Mouse (Mus musculus) intestine, embryonic 15.5 days (tissue): ENCODE results near the gene Vmn2r124. TPM values are rescaled to one million over a fixed set of nuclear protein-coding genes. Genes with fewer than 3 reads are reported as not detected.
"Not testable (repeated sequence)": the region's sequence is repeated elsewhere in the genome, so short reads cannot be mapped to it uniquely, and the experiment has no call there.

Experiments used
- ATAC-seq: fragments of 200-750 bp; cut with Nextera tagmentation; 2 replicates; pipeline ENCODE4 v1.8.0; 2017; ENCODE audit warnings: moderate TSS enrichment, moderate library complexity
- H3K27ac ChIP-seq: fragments of 300-500 bp; sonication (generic); 2 replicates; pipeline ENCODE4 v1.5.1; 2015; ENCODE audit warnings: mild to moderate bottlenecking, inconsistent platforms
- H3K27me3 ChIP-seq: fragments of 300-500 bp; sonication (generic); replicated peaks from 2 replicates; pipeline ENCODE4 v1.6.1; 2015; ENCODE audit warnings: inconsistent platforms
- H3K36me3 ChIP-seq: fragments of 300-500 bp; sonication (generic); 2 replicates; pipeline ENCODE4 v1.6.1; 2015; ENCODE audit warnings: inconsistent platforms
- H3K4me1 ChIP-seq: fragments of 300-500 bp; sonication (generic); replicated peaks from 2 replicates; pipeline ENCODE4 v1.6.1; 2015; ENCODE audit warnings: inconsistent platforms
- H3K4me2 ChIP-seq: fragments of 300-500 bp; sonication (generic); replicated peaks from 2 replicates; pipeline ENCODE4 v1.6.1; 2015; ENCODE audit warnings: mild to moderate bottlenecking, inconsistent platforms
- H3K4me3 ChIP-seq: fragments of 300-500 bp; sonication (generic); replicated peaks from 2 replicates; pipeline ENCODE4 v1.5.1; 2015; ENCODE audit warnings: inconsistent platforms
- H3K9ac ChIP-seq: fragments of 300-500 bp; sonication (generic); 2 replicates; pipeline ENCODE4 v1.6.1; 2015; ENCODE audit warnings: inconsistent platforms
- H3K9me3 ChIP-seq: fragments of 300-500 bp; sonication (generic); 2 replicates; pipeline ENCODE4 v1.6.1; 2016; ENCODE audit warnings: inconsistent platforms
- WGBS: fragments of 180-500 bp; shearing (Covaris S2); methylation state at CpG from one replicate; pipeline ENCODE4 v1.1.7; 2015; 5-methylcytosine and 5-hydroxymethylcytosine counted together
- polyA plus RNA-seq: library from polyadenylated mRNA; unstranded; fragments of >200 nt; fragmentation: Nextera tagmentation; extraction: Ambion mirVana; gene quantifications from 2 replicates; pipeline ENCODE4 v1.2.1, GENCODE M21; 2015

Vmn2r124 gene
- polyA plus RNA-seq, result not detected in 2 replicates

DNA sequence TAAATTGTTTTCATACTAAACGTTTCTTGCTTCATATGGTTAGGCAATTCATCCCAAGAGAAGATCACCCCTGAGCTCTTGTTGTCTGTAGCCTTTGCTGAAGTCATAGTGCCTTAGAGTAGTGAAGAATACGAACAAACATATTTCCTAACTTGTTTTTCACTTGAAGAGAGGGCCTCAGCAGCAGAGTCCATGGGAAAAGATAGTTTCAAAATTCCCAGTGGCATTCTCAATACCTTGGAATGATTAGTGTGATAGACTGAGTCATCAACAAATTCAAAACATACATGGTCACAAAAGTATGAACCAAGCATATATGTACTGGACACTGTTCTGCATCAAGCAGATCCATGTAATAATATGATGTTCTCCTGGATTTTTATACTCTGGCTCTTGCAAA lies at the start of gene Vmn2r124:
Gene Vmn2r124, plus strand, starts transcription at position 301 of the 400 bp plus-strand sequence.
- Histone ChIP-seq H3K9me3 (no peaks in the 10 kb centered on the region), H3K9ac (no peak within 1 kb of the TSS), H3K4me3 (no peak within 1 kb of the TSS), H3K36me3 (no peaks in the 10 kb centered on the region), H3K27ac (no peak within 1 kb of the TSS), H3K27me3 (no peaks in the 10 kb centered on the region), H3K4me2 (no peak within 1 kb of the TSS), H3K4me1 (no peaks in the 10 kb centered on the region)
- 58% methylated on average over 2 of the region's 2 CpGs for WGBS
- ATAC-seq, result no peak

DNA sequence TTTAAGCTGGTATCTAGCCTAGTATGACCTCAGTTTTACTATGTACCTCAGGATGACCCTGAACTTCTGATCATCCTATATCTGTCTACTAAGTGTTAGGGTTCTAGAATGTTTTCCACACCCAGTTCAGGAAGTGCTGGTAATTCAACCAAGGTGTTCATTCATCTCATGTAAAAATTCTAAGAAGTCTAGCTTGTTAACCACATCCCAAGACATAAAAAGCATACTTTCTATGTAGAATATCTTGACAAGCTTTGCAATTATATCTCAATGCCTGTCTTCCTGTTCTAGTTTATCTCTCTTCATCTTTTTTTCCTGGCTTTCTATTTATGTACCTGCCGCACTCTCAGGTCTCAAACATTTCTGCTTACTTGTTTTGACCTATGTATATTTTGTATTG lies 44.5 kb upstream of the Vmn2r124 start:
- Histone ChIP-seq H3K9ac (no peak overlapping the region), H3K36me3 (no peaks in the 10 kb centered on the region), H3K4me2 (no peak overlapping the region), H3K4me3 (no peak overlapping the region), H3K27me3 (no peaks in the 10 kb centered on the region), H3K27ac (no peak overlapping the region), H3K4me1 (no peaks in the 10 kb centered on the region), H3K9me3 (no peaks in the 10 kb centered on the region)
- ATAC-seq, result no peak
- WGBS, result 91% methylated on average over 1 of the region's 1 CpGs

DNA sequence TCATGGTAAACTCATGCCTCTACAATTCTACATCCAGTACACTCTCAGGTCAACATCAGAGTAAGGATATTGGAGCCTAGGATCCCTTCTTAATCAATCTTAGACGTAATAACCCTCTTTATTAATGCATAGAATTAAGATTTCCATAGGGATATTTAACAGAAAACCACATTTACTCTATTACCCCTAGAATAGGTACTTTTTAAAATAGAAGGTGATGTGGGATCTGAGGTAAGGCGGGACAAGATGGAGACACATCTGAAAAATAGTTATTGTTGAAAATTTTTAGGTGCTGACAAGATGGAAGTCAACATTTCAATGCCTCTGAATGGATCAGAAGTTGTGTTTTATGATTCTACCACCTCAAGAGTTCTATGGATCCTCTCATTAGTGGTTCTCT lies 27.8 kb upstream of the Vmn2r124 start, which contains the start of gene Fpr-rs4:
Gene Fpr-rs4, plus strand, starts transcription at position 301 of the 400 bp plus-strand sequence.
- no peak for ATAC-seq
- WGBS, result 64% methylated on average over 2 of the region's 2 CpGs
- Histone ChIP-seq H3K36me3 (no peaks in the 10 kb centered on the region), H3K4me1 (no peaks in the 10 kb centered on the region), H3K4me2 (no peak within 1 kb of the TSS), H3K4me3 (no peak within 1 kb of the TSS), H3K27ac (no peak within 1 kb of the TSS), H3K27me3 (no peaks in the 10 kb centered on the region), H3K9ac (no peak within 1 kb of the TSS), H3K9me3 (no peaks in the 10 kb centered on the region)

DNA sequence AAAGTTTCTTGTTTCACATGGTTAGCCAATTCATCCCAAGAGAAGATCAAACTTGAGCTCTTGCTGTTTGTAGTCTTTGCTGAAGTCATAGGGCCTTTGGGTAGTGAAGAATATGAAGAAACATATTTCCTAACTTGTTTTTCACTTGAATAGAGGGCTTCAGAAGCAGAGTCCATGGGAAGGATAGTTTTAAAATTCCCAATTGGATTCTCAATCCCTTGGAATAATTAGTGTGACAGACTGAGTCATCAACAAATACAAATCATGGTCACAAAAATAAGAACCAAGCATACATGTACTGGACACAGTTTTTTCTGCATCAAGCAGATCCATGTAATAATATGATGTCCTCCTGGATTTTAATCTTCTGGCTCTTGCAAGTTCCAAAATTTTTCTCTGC lies 35.5 kb downstream of the Vmn2r124 start, which contains the start of gene Vmn2r91:
Gene Vmn2r91, plus strand, starts transcription at position 301 of the 400 bp plus-strand sequence.
- not testable (repeated sequence) for H3K9ac ChIP-seq, H3K4me2 ChIP-seq, ATAC-seq, H3K4me1 ChIP-seq, H3K27me3 ChIP-seq, H3K4me3 ChIP-seq, H3K36me3 ChIP-seq, H3K9me3 ChIP-seq, H3K27ac ChIP-seq

DNA sequence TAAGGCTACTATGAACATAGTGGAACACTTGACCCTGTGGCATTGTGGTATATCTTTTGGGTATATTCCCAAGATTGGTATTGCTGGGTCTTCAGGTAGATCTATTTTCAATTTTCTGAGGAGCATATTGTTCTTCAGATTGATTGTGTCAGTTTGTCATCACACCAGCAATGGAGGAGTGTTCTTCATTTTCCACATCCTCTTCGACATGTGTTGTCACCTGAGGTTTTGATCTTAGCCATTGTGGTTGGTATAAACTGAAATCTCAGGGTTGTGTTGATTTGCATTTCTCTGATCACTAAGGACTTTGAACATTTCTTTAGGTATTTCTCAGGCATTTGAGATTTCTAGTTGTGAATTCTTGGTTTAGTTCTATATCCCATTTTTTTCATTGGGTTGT lies 46.4 kb downstream of the Vmn2r124 start:
- not testable (repeated sequence) for H3K4me3 ChIP-seq, H3K27me3 ChIP-seq, H3K4me1 ChIP-seq, H3K9me3 ChIP-seq, ATAC-seq, H3K27ac ChIP-seq, H3K36me3 ChIP-seq, H3K4me2 ChIP-seq, H3K9ac ChIP-seq
- WGBS, result 67% methylated on average over 1 of the region's 1 CpGs

DNA sequence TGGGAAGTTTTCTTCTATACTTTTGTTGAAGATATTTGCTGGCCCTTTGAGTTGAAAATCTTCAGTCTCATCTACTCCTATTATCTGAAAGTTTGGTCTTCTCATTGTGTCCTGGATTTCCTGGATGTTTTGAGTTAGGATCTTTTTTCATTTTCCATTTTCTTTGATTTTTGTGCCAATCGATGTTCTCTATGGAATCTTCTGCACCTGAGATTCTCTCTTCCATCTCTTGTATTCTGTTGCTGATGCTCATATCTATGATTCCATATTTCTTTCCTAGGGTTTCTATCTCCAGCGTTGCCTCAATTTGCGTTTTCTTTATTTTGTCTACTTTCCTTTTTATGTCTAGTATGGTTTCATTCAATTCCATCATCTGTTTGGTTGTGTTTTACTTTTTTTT lies 53.0 kb downstream of the Vmn2r124 start:
- H3K4me3 ChIP-seq, H3K9ac ChIP-seq, H3K4me2 ChIP-seq, H3K4me1 ChIP-seq, H3K27me3 ChIP-seq, H3K27ac ChIP-seq, H3K36me3 ChIP-seq, ATAC-seq, H3K9me3 ChIP-seq: not testable (repeated sequence)
- WGBS, result 87% methylated on average over 3 of the region's 3 CpGs

Other genes starting within 250 kb of the Vmn2r124 start
- 18.7 and 23.7 TPM in 2 replicates for gene Spaca6, start 222.3 kb upstream of the Vmn2r124 start, polyA plus RNA-seq
- gene Has1, start 194.2 kb upstream of the Vmn2r124 start, polyA plus RNA-seq, result 0.57 and 0.83 TPM in 2 replicates
- 0.28 and 0.40 TPM in 2 replicates for gene Fpr1, start 165.5 kb upstream of the Vmn2r124 start, polyA plus RNA-seq
- 0.33 and 0.53 TPM in 2 replicates for gene Fpr2, start 161.6 kb upstream of the Vmn2r124 start, polyA plus RNA-seq
- not detected in 2 replicates for gene Fpr3, start 161.6 kb upstream of the Vmn2r124 start, polyA plus RNA-seq
- not detected in 2 replicates for gene Fpr-rs4, start 27.7 kb upstream of the Vmn2r124 start, polyA plus RNA-seq
- not detected in 2 replicates for gene Vmn2r91, start 35.6 kb downstream of the Vmn2r124 start, polyA plus RNA-seq
- not detected in 2 replicates for gene Vmn2r92, start 102.5 kb downstream of the Vmn2r124 start, polyA plus RNA-seq
- gene Vmn2r94, start 228.3 kb downstream of the Vmn2r124 start, polyA plus RNA-seq, result not detected in 2 replicates
- not detected in 2 replicates for gene Vmn2r93, start 248.7 kb downstream of the Vmn2r124 start, polyA plus RNA-seq